Mouse (Mus musculus): ENCODE data around the gene Dnah5.

DNA sequence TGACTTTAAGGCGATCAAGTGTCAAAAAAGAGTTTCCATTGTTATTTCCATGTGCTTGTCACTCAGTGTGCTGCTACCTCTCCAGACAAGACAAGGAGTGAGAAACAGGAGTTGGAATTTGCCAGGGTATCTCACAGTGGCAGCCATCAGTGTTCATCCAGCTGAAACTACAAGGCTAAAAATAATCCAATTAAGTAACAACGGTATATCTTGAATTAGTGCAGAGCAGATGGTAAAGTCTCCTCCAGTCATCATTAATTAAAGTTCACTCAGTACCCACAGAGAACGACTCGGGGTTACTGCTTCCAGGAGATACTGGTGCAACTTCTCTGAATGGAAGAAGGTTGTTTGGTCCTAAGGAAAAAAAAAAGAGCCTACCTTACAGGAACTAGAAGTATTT is 311.6 kb downstream of the Dnah5 start:
- no peak for TF ChIP-seq TAL1 (conservative IDR thresholded peaks at IDR 0.05; ENCODE audit: low read depth, low read length)
- no peak for TF ChIP-seq CTCF (IDR thresholded peaks at IDR 0.05; ENCODE audit: low read depth, low read length)
- TF ChIP-seq GATA1 (IDR thresholded peaks at IDR 0.05; ENCODE audit: borderline replicate concordance, low read length): no peak
- TF ChIP-seq POLR2AphosphoS5 (IDR thresholded peaks at IDR 0.05; ENCODE audit: insufficient replicate concordance, low read depth, low read length): no peak
